Mouse (Mus musculus): ENCODE results near the gene Hyal1. TPM values are rescaled to one million over a fixed set of nuclear protein-coding genes. Genes with fewer than 3 reads are reported as not detected.

Gene Hyal1
- total and polyA plus RNA-seq, 3 experiments, result 1.3 to 3.4 TPM; not detected in 1

DNA sequence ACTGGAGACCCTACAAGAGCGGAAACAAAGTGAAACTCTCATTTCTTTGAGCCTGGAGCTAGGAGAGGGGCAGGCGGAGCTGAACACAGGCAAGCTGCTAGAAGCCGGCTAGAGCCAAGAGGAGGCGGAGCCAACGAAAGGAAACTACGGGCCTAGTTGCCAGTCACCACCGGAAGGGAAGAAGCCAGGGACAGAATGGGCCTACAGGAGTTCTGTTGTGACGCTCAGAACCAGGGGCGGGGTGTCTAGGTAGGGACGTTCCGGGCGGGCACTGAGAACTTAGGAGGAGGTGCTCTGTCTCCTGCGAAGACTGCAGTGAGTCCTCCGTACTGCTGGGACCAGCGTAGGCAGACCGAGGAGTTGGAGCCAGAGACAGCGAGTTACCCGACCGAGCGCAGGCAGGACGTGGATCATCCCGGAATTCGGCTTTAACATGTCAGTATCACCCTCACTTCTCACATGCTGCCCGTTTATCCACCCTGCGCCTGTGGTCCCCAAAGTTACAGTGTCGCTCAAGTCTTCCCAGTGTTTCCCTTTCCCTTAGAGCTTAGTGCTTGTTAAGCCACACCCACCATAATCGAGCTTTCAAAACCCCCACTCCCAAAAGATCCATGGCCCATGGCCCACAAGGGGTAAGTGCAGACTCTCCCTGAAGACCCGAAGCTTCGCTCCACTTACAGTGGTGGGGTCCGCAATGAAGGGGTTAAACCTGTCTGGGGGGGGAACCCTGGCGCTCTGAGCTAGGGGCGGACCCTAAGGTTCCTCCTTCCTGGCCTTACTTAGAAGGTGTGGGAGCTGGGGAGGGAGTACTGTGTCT is 4.0 kb downstream of the Hyal1 start, which contains the start of gene Hyal3:
Gene Hyal3 (plus strand): TSS at position 318 of the 817 bp plus-strand sequence.
- H3K4me1 ChIP-seq (ENCODE audit: control insufficient read depth in 1 of 2, insufficient read depth in 2 of 2, low read length in 2 of 2), result peaks cover 2 to 32% of the 10 kb centered on the region in 2 experiments; a peak in 3 of 4 replicates
- H3K9me3 ChIP-seq (replicated peaks; ENCODE audit: insufficient read depth, low read length), result no peaks in the 10 kb centered on the region
- H3K79me2 ChIP-seq (ENCODE audit: control insufficient read depth, insufficient read depth, low read length, poor library complexity), result peaks cover 30% of the 10 kb centered on the region
- peak; percentile 96 for DNase-seq (ENCODE audit: low read depth, low spot score)
- peak within 1 kb of the TSS; percentile 98 for H3K27ac ChIP-seq (ENCODE audit: control insufficient read depth, low read depth, low read length)
- H3K4me3 ChIP-seq (ENCODE audit: control insufficient read depth in 1 of 2, insufficient read depth in 1 of 2, low read depth in 2 of 2, low read length in 2 of 2), result peak within 1 kb of the TSS; percentile 81 to 98
- peak within 1 kb of the TSS; percentile 78 for H3K9ac ChIP-seq (ENCODE audit: control insufficient read depth, low read depth, low read length, poor library complexity, severe bottlenecking)
- H3K36me3 ChIP-seq (ENCODE audit: control insufficient read depth in 1 of 2, insufficient read depth in 2 of 2, low read length in 2 of 2), result peaks cover 0 to 10% of the 10 kb centered on the region in 2 experiments; a peak in 2 of 4 replicates
- H3K27me3 ChIP-seq (ENCODE audit: control insufficient read depth in 1 of 2, insufficient read depth in 2 of 2, low read length in 2 of 2), result no peaks in the 10 kb centered on the region
- TF ChIP-seq BHLHE40 (IDR thresholded peaks at IDR 0.05; ENCODE audit: borderline replicate concordance, low read depth, low read length) (no peak), ZMIZ1 (IDR thresholded peaks at IDR 0.05; ENCODE audit: low read depth, low read length) (peak; percentile 74), USF1 (IDR thresholded peaks at IDR 0.05; ENCODE audit: low read depth, low read length) (no peak), TAL1 (IDR thresholded peaks at IDR 0.05; ENCODE audit: low read length) (no peak), ELF1 (IDR thresholded peaks at IDR 0.05; ENCODE audit: low read depth, low read length) (0 out of 2 replicates have a peak, but pooled peaks have one; percentile 57), TCF12 (IDR thresholded peaks at IDR 0.05; ENCODE audit: low read depth, low read length) (peak; percentile 57), POLR2AphosphoS2 (IDR thresholded peaks at IDR 0.05; ENCODE audit: low read length) (peak; percentile 64; the same call in 1 of the 2 replicates), GATA1 (IDR thresholded peaks at IDR 0.05; ENCODE audit: low read depth, low read length) (no peak), MAFK (IDR thresholded peaks at IDR 0.05; ENCODE audit: borderline replicate concordance, low read depth, low read length) (no peak), RAD21 (IDR thresholded peaks at IDR 0.05; ENCODE audit: low read depth, low read length) (no peak), RCOR1 (IDR thresholded peaks at IDR 0.05; ENCODE audit: low read depth, low read length) (no peak), KAT2A (conservative IDR thresholded peaks at IDR 0.05; ENCODE audit: low read depth, low read length) (no peak; the same call in 1 of the 2 replicates), SIN3A (IDR thresholded peaks at IDR 0.05; ENCODE audit: low read length) (peak; percentile 46), ZC3H11A (IDR thresholded peaks at IDR 0.05; ENCODE audit: low read depth, low read length) (no peak), UBTF (IDR thresholded peaks at IDR 0.05; ENCODE audit: borderline replicate concordance, insufficient read depth, low read depth, low read length) (0 out of 2 replicates have a peak, but pooled peaks have one; percentile 64), TBP (IDR thresholded peaks at IDR 0.05; ENCODE audit: low read depth, low read length) (peak; percentile 76), NELFE (IDR thresholded peaks at IDR 0.05; ENCODE audit: low read depth, low read length) (peak; percentile 73), JUND (IDR thresholded peaks at IDR 0.05; ENCODE audit: low read depth, low read length) (no peak), MYC (IDR thresholded peaks at IDR 0.05; ENCODE audit: low read depth, low read length) (no peak), SMC3 (IDR thresholded peaks at IDR 0.05; ENCODE audit: low read depth, low read length) (no peak), ZNF384 (IDR thresholded peaks at IDR 0.05; ENCODE audit: low read depth, low read length) (no peak), CTCF (IDR thresholded peaks at IDR 0.05 in 2 of 3, conservative IDR thresholded peaks at IDR 0.05 in 1 of 3; ENCODE audit: control insufficient read depth in 1 of 3, insufficient read depth in 1 of 3, low read depth in 2 of 3, low read length in 3 of 3, poor library complexity in 1 of 3, severe bottlenecking in 1 of 3) (no peak), POLR2AphosphoS5 (IDR thresholded peaks at IDR 0.05; ENCODE audit: borderline replicate concordance, low read depth, low read length) (peak; percentile 40; the same call in 1 of the 2 replicates), POLR2A (IDR thresholded peaks at IDR 0.05; ENCODE audit: control insufficient read depth in 1 of 2, insufficient read depth in 1 of 2, low read depth in 1 of 2, low read length in 2 of 2, poor library complexity in 1 of 2) (peak in 1 of 2 experiments; percentile 84; a peak in 3 of 4 replicates), CHD2 (IDR thresholded peaks at IDR 0.05; ENCODE audit: low read length) (no peak), NRF1 (IDR thresholded peaks at IDR 0.05; ENCODE audit: insufficient read depth, low read depth, low read length, poor library complexity, severe bottlenecking) (no peak), GABPA (IDR thresholded peaks at IDR 0.05; ENCODE audit: low read depth, low read length) (no peak), HCFC1 (IDR thresholded peaks at IDR 0.05; ENCODE audit: low read depth, low read length) (peak; percentile 80), E2F4 (IDR thresholded peaks at IDR 0.05; ENCODE audit: borderline replicate concordance, low read depth, low read length) (no peak), ETS1 (IDR thresholded peaks at IDR 0.05; ENCODE audit: low read depth, low read length) (peak; percentile 46; the same call in 1 of the 2 replicates), USF2 (IDR thresholded peaks at IDR 0.05; ENCODE audit: borderline replicate concordance in 1 of 2, insufficient read depth in 1 of 2, low read depth in 1 of 2, low read length in 2 of 2) (no peak), MEF2A (IDR thresholded peaks at IDR 0.05; ENCODE audit: extremely low read depth, insufficient replicate concordance, low read depth, low read length, poor library complexity, severe bottlenecking) (no peak), CHD1 (IDR thresholded peaks at IDR 0.05; ENCODE audit: low read depth, low read length) (no peak), ZKSCAN1 (IDR thresholded peaks at IDR 0.05; ENCODE audit: low read depth, low read length) (no peak), EP300 (IDR thresholded peaks at IDR 0.05; ENCODE audit: low read depth in 1 of 2, low read length in 2 of 2) (peak in 1 of 2 experiments; percentile 40; a peak in 1 of 4 replicates)

Data from MEL (cell line).